Mouse (Mus musculus) hindbrain, embryonic 10.5 days (tissue): ENCODE measurements at regions not wholly inside any gene's neighbourhood (a gene's known extent, or its start where the extent isn't known, plus 50 kb on each side); places are given as distances from the start of the nearest gene placed in this dataset.

Experiments used
- DNase-seq: peaks from one replicate; pipeline ENCODE4 v3.0.0-alpha.2; 2017; ENCODE audit warnings: low spot score
- H3K27ac ChIP-seq: fragments of 300-500 bp; sonication (generic); 2 replicates; pipeline ENCODE4 v1.5.1; 2016; ENCODE audit warnings: mild to moderate bottlenecking, moderate library complexity
- H3K27me3 ChIP-seq: fragments of 300-500 bp; sonication (generic); 2 replicates; pipeline ENCODE4 v1.6.1; 2016; ENCODE audit warnings: mild to moderate bottlenecking; ENCODE audit not compliant: poor library complexity, insufficient read depth, severe bottlenecking
- H3K36me3 ChIP-seq: fragments of 300-500 bp; sonication (generic); 2 replicates; pipeline ENCODE4 v1.6.1; 2016; ENCODE audit warnings: mild to moderate bottlenecking, moderate library complexity
- H3K4me1 ChIP-seq: fragments of 300-500 bp; sonication (generic); replicated peaks from 2 replicates; pipeline ENCODE4 v1.6.1; 2016; ENCODE audit warnings: mild to moderate bottlenecking
- H3K4me3 ChIP-seq: fragments of 300-500 bp; sonication (generic); 2 replicates; pipeline ENCODE4 v1.5.1; 2016; ENCODE audit warnings: mild to moderate bottlenecking, moderate library complexity
- H3K9me3 ChIP-seq: fragments of 300-500 bp; sonication (generic); 2 replicates; pipeline ENCODE4 v1.6.1; 2016; ENCODE audit warnings: mild to moderate bottlenecking, moderate library complexity
- WGBS: fragments of 180-500 bp; shearing (Covaris S2); methylation state at CpG from one replicate; pipeline ENCODE4 v1.1.7; 2016; 5-methylcytosine and 5-hydroxymethylcytosine counted together

DNA sequence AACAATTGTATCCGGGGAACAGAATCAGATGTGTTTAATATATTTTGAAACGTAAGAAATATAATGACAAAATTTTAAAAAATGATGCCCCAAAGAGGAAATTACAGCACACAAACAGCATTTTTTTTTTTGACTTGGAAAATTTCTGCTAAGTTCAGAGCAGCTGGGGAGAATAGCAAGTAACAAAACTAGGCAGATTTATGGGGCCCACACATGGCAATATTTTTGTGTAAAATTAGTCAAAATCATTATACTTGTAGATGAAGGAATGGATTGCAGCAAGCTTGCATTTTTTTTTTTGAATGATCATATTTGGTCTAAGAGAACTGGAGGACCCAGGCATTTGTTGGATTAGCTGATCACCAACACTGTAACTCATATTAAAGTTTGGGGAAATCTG is 189.4 kb downstream of the Map2k6 start:
- H3K27ac ChIP-seq, result no peak overlapping the region
- no peaks in the 10 kb centered on the region for H3K9me3 ChIP-seq
- no peak overlapping the region for H3K4me3 ChIP-seq
- H3K27me3 ChIP-seq, result no peaks in the 10 kb centered on the region
- WGBS, result 86% methylated on average over 2 of the region's 2 CpGs
- no peak for DNase-seq
- H3K36me3 ChIP-seq, result no peaks in the 10 kb centered on the region
- no peaks in the 10 kb centered on the region for H3K4me1 ChIP-seq

DNA sequence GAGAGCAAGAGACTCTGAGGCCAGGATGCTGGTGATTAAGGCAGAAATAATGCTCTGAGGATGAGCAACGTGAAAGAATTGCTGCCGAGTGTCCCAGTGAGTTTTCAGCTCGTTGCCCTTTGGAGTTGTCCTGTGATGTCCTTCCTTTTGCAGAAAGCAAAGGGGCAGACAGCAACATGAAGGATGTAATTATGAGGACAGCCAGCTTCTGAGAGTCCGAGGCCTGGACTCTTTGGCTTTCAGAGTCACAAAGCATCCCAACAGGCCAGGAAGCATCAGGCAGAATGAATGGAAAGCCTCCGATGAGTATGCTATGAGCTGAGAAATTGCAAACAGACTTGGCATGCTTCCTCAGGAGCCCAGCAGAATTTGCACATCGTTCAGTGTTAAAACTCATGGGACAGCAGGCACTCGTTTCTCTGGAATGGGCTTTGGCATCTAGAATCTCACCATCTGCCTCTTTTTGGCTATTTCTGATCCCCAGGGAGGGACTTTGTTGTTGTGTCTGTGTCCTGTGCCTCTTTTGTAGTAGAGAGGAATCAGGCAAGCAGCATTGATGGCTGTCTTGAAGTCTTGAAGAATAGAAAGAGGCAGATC is 196.4 kb downstream of the Map2k6 start:
- H3K27me3 ChIP-seq, result no peaks in the 10 kb centered on the region
- H3K36me3 ChIP-seq, result no peaks in the 10 kb centered on the region
- 84% methylated on average over 7 of the region's 7 CpGs for WGBS
- no peak overlapping the region for H3K27ac ChIP-seq
- H3K9me3 ChIP-seq, result no peaks in the 10 kb centered on the region
- no peak for DNase-seq
- no peak overlapping the region for H3K4me3 ChIP-seq
- H3K4me1 ChIP-seq, result no peaks in the 10 kb centered on the region

DNA sequence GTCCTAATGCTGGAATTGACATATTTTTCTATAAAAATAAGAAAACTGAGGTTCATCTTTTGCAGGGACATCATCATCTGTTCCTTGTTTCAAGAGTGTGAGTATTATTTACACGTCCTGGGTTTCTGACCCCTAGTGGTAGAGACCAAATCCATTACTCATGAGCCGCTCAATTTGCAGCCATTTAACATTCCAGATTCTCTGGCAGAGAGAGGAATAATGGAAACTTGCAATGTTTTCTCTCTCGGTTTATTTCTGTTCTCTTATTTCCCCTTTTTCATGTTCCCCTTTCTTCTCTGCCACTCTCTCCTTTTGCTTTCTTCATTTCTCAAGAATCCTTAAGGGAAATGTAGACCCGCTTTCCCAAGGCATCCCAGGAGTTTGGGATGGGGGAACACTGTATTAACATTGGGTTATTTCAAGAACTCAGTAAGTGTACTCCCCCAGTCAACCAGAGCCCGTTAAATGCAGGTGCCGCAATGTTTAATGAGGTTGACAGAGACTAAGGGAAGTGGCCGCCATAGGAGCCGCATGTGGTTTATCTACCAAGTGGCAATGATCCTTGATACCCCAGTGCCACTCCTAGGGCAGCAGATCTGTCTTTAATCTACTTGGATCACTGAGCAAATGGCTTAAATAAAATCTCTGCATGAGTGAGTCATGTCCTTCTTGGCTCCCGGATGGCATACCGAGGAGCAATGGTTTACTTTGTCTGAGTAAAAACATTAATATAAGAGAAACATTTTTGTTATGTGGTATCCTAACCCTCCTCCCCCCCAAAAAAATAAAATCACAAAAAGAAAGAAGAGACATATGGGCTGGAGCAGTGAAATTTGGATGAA is 206.3 kb downstream of the Map2k6 start:
- H3K36me3 ChIP-seq, result no peaks in the 10 kb centered on the region
- H3K27ac ChIP-seq, result no peak overlapping the region
- H3K4me3 ChIP-seq, result no peak overlapping the region
- no peaks in the 10 kb centered on the region for H3K9me3 ChIP-seq
- no peaks in the 10 kb centered on the region for H3K27me3 ChIP-seq
- 78% methylated on average over 10 of the region's 10 CpGs for WGBS
- H3K4me1 ChIP-seq, result no peaks in the 10 kb centered on the region
- DNase-seq, result no peak

DNA sequence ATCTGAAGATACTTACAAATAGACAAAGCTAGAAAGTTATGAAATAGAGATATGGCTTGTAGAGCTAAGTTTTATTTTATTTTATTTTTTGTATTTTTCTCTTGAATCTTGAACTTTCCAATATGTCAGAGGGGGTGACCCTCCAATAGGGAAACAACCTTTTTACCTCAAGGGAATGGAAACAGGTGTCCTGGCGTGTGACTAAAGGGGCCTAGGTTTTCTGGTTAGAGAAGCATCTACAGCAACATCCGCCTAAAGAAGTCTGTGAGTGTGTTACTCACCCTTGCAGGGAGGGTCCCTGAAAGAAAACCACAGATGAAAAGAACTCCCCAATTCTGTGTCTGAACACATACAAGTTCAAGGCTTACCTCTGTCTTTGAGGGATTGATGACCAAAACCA is 210.4 kb downstream of the Map2k6 start:
- H3K4me1 ChIP-seq, result no peaks in the 10 kb centered on the region
- 90% methylated on average over 2 of the region's 2 CpGs for WGBS
- H3K9me3 ChIP-seq, result no peaks in the 10 kb centered on the region
- no peak for DNase-seq
- H3K27me3 ChIP-seq, result no peaks in the 10 kb centered on the region
- no peak overlapping the region for H3K27ac ChIP-seq
- no peaks in the 10 kb centered on the region for H3K36me3 ChIP-seq
- H3K4me3 ChIP-seq, result no peak overlapping the region

DNA sequence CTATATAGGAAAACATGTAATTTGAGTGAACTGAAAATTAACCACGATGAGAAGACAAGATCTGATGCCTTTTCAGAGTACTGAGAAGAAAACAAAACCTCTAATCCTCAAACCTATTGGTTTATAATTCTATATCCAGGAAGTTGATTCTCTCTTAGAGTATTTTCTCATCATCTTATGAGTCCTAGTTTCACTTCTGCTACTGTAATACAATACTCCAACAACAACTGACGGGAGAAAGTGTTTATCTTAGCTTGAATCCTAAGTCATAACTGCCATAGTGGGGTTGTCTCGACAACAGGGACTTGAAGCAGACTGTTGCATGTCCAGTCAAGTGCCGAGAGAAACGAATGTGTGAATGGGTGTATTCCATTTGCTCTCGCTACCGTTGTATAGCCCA is 211.9 kb downstream of the Map2k6 start:
- DNase-seq, result no peak
- H3K4me3 ChIP-seq, result no peak overlapping the region
- no peaks in the 10 kb centered on the region for H3K4me1 ChIP-seq
- H3K9me3 ChIP-seq, result no peaks in the 10 kb centered on the region
- no peak overlapping the region for H3K27ac ChIP-seq
- H3K36me3 ChIP-seq, result no peaks in the 10 kb centered on the region
- no peaks in the 10 kb centered on the region for H3K27me3 ChIP-seq
- WGBS, result 83% methylated on average over 7 of the region's 7 CpGs

DNA sequence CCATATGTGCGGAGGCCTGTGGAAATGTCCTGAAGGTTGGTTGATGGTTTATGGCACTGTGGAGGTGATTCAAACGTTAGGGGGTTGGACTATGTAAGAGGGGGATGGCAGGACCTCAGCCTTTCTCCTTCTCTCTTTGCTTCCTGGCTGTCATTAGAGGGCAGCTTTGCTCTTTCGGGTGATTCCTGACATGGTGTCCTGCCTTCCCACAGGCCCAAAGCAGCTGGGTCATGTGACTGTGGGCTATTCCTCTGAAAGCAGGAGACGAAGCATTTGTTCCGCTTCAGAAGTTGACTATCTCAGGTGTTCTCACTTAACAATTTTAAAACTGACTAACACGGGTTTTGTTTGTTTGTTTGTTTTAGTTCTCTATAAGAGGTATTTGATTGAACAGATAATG is 233.1 kb downstream of the Map2k6 start:
- H3K9me3 ChIP-seq, result no peaks in the 10 kb centered on the region
- no peaks in the 10 kb centered on the region for H3K36me3 ChIP-seq
- H3K4me3 ChIP-seq, result no peak overlapping the region
- H3K27ac ChIP-seq, result no peak overlapping the region
- WGBS, result 78% methylated on average over 6 of the region's 6 CpGs
- H3K27me3 ChIP-seq, result no peaks in the 10 kb centered on the region
- no peak for DNase-seq
- H3K4me1 ChIP-seq, result no peaks in the 10 kb centered on the region

DNA sequence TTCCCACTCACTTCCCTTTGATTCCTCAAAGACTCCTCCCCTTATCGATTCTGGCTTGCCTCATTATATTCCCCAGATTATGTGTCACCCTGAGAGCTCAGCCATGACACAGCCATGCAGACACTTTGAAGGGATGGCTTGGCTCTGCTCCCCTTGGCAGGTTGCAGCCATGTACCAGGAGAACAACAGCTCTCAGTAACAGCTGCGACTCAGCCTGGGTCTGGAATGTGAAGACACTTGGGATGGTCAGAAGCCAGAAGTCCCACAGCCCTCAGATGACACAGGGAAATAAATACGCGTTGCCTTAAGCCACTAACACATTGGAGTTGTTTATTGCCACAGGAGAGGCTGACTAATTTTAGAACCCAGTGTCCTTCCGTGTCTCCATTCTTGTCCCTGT is 234.4 kb downstream of the Map2k6 start:
- no peaks in the 10 kb centered on the region for H3K36me3 ChIP-seq
- H3K27me3 ChIP-seq, result no peaks in the 10 kb centered on the region
- no peak overlapping the region for H3K4me3 ChIP-seq
- H3K9me3 ChIP-seq, result no peaks in the 10 kb centered on the region
- 78% methylated on average over 5 of the region's 5 CpGs for WGBS
- no peaks in the 10 kb centered on the region for H3K4me1 ChIP-seq
- no peak overlapping the region for H3K27ac ChIP-seq
- DNase-seq, result no peak

DNA sequence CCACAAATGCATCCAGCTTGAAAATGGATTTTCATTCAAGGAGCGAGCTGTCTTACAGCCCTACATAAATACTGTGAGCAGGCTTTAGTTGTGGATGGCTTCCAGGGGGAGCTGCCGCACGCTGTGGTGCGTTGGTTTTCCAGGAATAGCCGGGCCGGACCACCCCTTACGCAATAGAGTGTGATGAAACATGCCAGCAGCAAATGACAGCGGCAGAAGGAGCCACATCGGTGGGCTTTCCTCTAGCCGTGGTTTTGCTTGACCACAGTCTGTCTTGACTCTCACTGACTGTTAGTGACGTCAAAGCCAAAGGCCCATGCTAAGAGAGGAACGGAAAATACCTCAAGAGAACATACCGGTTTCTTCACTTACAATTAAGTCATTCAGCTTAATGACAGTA is 243.6 kb downstream of the Map2k6 start:
- Histone ChIP-seq H3K36me3 (no peaks in the 10 kb centered on the region), H3K27me3 (no peaks in the 10 kb centered on the region), H3K27ac (no peak overlapping the region), H3K4me1 (no peaks in the 10 kb centered on the region), H3K9me3 (no peaks in the 10 kb centered on the region), H3K4me3 (no peak overlapping the region)
- 94% methylated on average over 13 of the region's 13 CpGs for WGBS
- no peak for DNase-seq

DNA sequence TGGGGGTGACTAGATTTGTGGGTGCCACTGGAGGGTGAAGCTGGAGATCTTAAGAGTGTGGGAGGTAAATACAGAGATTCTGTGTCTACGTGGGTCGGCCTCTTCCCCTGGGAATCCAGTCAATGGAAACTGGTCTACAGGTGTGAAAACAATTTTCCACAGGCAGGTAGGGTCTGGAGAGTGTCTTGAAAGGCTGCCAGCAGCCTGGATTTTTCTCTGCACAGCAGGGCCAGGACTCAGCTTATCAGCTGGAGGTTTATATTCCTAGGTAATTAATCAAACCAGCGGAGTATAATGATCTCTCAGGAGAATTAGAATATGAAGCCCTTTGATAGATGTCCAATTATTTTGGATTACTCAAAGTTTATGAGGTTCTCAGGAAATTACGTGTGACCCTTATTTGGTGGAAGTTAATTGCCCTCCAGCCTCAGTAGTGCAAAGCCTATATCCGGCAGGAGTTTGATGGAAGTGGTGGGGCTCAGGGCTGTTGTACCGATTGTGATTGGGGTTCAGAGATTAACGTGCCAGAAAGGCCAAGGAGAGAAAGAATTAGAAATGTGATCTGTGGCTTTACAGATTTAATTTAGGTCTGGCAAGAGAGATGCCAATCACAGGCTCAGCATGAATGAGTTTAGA is 250.8 kb downstream of the Map2k6 start:
- Histone ChIP-seq H3K27me3 (no peaks in the 10 kb centered on the region), H3K27ac (no peak overlapping the region), H3K36me3 (no peaks in the 10 kb centered on the region), H3K4me3 (no peak overlapping the region), H3K4me1 (peaks cover 24% of the 10 kb centered on the region), H3K9me3 (no peaks in the 10 kb centered on the region)
- 68% methylated on average over 7 of the region's 7 CpGs for WGBS
- no peak for DNase-seq

DNA sequence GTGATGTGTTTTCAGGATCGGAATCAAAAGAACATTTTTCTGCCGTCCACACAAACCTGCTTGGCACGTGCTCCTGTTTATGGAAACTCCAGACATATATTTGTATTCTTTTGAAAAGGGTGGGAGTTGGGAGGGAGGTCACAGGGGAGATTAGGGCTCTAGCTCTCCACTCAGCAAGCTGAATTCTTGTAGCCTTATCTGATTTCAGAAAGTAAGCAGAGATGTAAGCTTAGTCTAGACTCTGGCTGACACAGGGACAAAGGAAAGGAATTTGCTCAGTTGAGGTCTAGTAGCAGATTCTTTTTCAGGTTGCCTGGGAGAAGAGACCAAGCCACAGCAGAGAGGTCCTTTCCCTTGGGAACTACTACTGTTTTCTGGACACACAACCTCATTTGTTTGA is 253.1 kb downstream of the Map2k6 start:
- no peak for DNase-seq
- Histone ChIP-seq H3K4me1 (peaks cover 24% of the 10 kb centered on the region), H3K36me3 (no peaks in the 10 kb centered on the region), H3K27ac (no peak overlapping the region), H3K4me3 (no peak overlapping the region), H3K9me3 (no peaks in the 10 kb centered on the region), H3K27me3 (no peaks in the 10 kb centered on the region)
- WGBS, result 41% methylated on average over 3 of the region's 3 CpGs

DNA sequence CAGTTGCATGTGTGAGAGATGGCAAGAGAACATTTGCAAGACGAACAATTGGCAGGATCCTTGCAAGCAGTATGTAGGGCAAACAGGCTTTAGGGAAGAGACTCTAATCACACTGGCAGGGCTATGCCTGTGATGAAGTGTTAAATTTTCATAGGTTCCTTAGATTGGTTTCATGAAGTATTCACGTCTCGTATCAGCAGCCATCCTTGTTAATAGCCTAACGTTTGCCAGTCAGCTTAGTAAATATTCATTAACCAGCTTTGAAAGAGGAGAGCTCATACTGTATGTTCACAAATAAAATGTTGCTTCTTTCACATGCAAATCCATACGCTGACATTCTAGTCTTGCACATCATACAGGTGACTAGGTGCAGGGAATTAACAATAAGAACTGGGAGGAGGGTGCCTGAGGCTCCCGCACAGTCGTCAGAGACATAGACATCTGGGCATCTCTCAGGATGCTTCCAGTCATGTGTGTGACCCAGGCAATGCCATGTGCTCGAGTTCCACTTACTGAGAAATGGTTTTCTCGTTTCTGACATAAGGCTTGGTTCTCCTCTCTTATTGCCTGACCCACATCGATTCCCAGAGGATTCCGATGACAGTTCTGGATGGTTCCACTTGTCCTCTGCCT is 257.7 kb downstream of the Map2k6 start:
- Histone ChIP-seq H3K4me3 (no peak overlapping the region), H3K27me3 (no peaks in the 10 kb centered on the region), H3K9me3 (no peaks in the 10 kb centered on the region), H3K36me3 (no peaks in the 10 kb centered on the region), H3K4me1 (peaks cover 19% of the 10 kb centered on the region), H3K27ac (no peak overlapping the region)
- WGBS, result 87% methylated on average over 11 of the region's 11 CpGs
- DNase-seq, result no peak

DNA sequence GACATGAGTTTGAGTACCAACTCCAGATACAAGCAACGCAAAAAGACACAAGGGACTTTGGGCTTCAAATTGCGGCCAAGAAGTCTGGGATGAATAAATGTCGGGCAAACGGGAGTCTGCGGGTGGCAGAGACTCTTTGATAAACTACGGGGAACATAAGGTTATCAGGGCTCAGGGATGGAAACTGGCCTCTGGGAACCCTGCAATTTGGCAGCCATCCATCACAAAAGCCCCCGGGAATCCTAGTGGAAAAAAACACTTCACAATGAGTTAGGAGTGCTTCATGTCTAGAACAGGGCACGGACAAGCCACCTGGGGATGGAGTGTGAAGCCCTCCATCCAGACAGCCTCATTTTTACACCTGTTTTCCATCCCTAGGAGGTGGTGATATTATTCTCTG is 258.9 kb downstream of the Map2k6 start:
- H3K27me3 ChIP-seq, result no peaks in the 10 kb centered on the region
- no peak overlapping the region for H3K4me3 ChIP-seq
- H3K4me1 ChIP-seq, result peaks cover 7% of the 10 kb centered on the region; the same call in 1 of the 2 replicates
- DNase-seq, result no peak
- H3K9me3 ChIP-seq, result no peaks in the 10 kb centered on the region
- 81% methylated on average over 8 of the region's 8 CpGs for WGBS
- H3K36me3 ChIP-seq, result no peaks in the 10 kb centered on the region
- H3K27ac ChIP-seq, result no peak overlapping the region
